Mouse (Mus musculus): Measurements from ENCODE around the gene Tubb4b. TPM values are rescaled to one million over a fixed set of nuclear protein-coding genes. Genes with fewer than 3 reads are reported as not detected.

Gene Tubb4b
- polyA plus RNA-seq, 1 experiment from 2014 or later: 562 TPM

Other genes with a start within 250 kb of the Tubb4b start
- gene Mrpl41, start 249.6 kb downstream of the Tubb4b start, polyA plus RNA-seq (2016; fragmentation: Nextera tagmentation; extraction: Ambion mirVana): 124 and 127 TPM in 2 replicates
- gene Pnpla7, start 248.7 kb downstream of the Tubb4b start, polyA plus RNA-seq (2016; fragmentation: Nextera tagmentation; extraction: Ambion mirVana): 5.6 and 6.1 TPM in 2 replicates
- 67.3 and 68.6 TPM in 2 replicates for gene Nsmf, start 170.3 kb downstream of the Tubb4b start, polyA plus RNA-seq (2016; fragmentation: Nextera tagmentation; extraction: Ambion mirVana)
- not detected in 2 replicates for gene Entpd8, start 144.4 kb downstream of the Tubb4b start, polyA plus RNA-seq (2016; fragmentation: Nextera tagmentation; extraction: Ambion mirVana)
- gene Noxa1, start 129.6 kb downstream of the Tubb4b start, polyA plus RNA-seq (2016; fragmentation: Nextera tagmentation; extraction: Ambion mirVana): 0.21 and 0.24 TPM in 2 replicates
- gene Nrarp, start 43.9 kb downstream of the Tubb4b start, polyA plus RNA-seq (2016; fragmentation: Nextera tagmentation; extraction: Ambion mirVana): 19.8 and 26.6 TPM in 2 replicates
- 2.2 and 2.4 TPM in 2 replicates for gene Tor4a, start 27.8 kb downstream of the Tubb4b start, polyA plus RNA-seq (2016; fragmentation: Nextera tagmentation; extraction: Ambion mirVana)
- gene Nelfb, start 13.2 kb downstream of the Tubb4b start, polyA plus RNA-seq (2016; fragmentation: Nextera tagmentation; extraction: Ambion mirVana): 124 and 125 TPM in 2 replicates
- not detected in 2 replicates for gene Stpg3, start 10.1 kb downstream of the Tubb4b start, polyA plus RNA-seq (2016; fragmentation: Nextera tagmentation; extraction: Ambion mirVana)
- 0.74 and 1.4 TPM in 2 replicates for gene Fam166a, start 6.0 kb downstream of the Tubb4b start, polyA plus RNA-seq (2016; fragmentation: Nextera tagmentation; extraction: Ambion mirVana)
- not detected in 2 replicates for gene Slc34a3, start 9.7 kb upstream of the Tubb4b start, polyA plus RNA-seq (2016; fragmentation: Nextera tagmentation; extraction: Ambion mirVana)
- not detected in 2 replicates for gene Rnf224, start 12.1 kb upstream of the Tubb4b start, polyA plus RNA-seq (2016; fragmentation: Nextera tagmentation; extraction: Ambion mirVana)
- gene Rnf208, start 17.6 kb upstream of the Tubb4b start, polyA plus RNA-seq (2016; fragmentation: Nextera tagmentation; extraction: Ambion mirVana): 15.1 and 16.4 TPM in 2 replicates
- gene Cysrt1, start 17.8 kb upstream of the Tubb4b start, polyA plus RNA-seq (2016; fragmentation: Nextera tagmentation; extraction: Ambion mirVana): 0.59 TPM in 1 of 2 replicates, not detected in the other
- 6.3 and 7.9 TPM in 2 replicates for gene AL732309.1, start 22.2 kb upstream of the Tubb4b start, polyA plus RNA-seq (2016; fragmentation: Nextera tagmentation; extraction: Ambion mirVana)
- 15.2 and 18.3 TPM in 2 replicates for gene Tmem203, start 30.7 kb upstream of the Tubb4b start, polyA plus RNA-seq (2016; fragmentation: Nextera tagmentation; extraction: Ambion mirVana)
- 8.0 and 9.0 TPM in 2 replicates for gene Tprn, start 37.9 kb upstream of the Tubb4b start, polyA plus RNA-seq (2016; fragmentation: Nextera tagmentation; extraction: Ambion mirVana)
- gene Ssna1, start 47.7 kb upstream of the Tubb4b start, polyA plus RNA-seq (2016; fragmentation: Nextera tagmentation; extraction: Ambion mirVana): 228 and 238 TPM in 2 replicates
- gene Anapc2, start 47.8 kb upstream of the Tubb4b start, polyA plus RNA-seq (2016; fragmentation: Nextera tagmentation; extraction: Ambion mirVana): 147 and 151 TPM in 2 replicates
- gene Tmem210, start 63.4 kb upstream of the Tubb4b start, polyA plus RNA-seq (2016; fragmentation: Nextera tagmentation; extraction: Ambion mirVana): not detected in 2 replicates
- gene Lrrc26, start 65.2 kb upstream of the Tubb4b start, polyA plus RNA-seq (2016; fragmentation: Nextera tagmentation; extraction: Ambion mirVana): not detected in 2 replicates
- gene Grin1, start 94.5 kb upstream of the Tubb4b start, polyA plus RNA-seq (2016; fragmentation: Nextera tagmentation; extraction: Ambion mirVana): 0.89 and 1.4 TPM in 2 replicates
- 50.4 and 51.9 TPM in 2 replicates for gene Man1b1, start 107.6 kb upstream of the Tubb4b start, polyA plus RNA-seq (2016; fragmentation: Nextera tagmentation; extraction: Ambion mirVana)
- gene Dpp7, start 131.7 kb upstream of the Tubb4b start, polyA plus RNA-seq (2016; fragmentation: Nextera tagmentation; extraction: Ambion mirVana): 17.0 and 18.0 TPM in 2 replicates
- 8.5 and 11.4 TPM in 2 replicates for gene Uap1l1, start 141.0 kb upstream of the Tubb4b start, polyA plus RNA-seq (2016; fragmentation: Nextera tagmentation; extraction: Ambion mirVana)
- 73.6 and 74.6 TPM in 2 replicates for gene Sapcd2, start 147.6 kb upstream of the Tubb4b start, polyA plus RNA-seq (2016; fragmentation: Nextera tagmentation; extraction: Ambion mirVana)
- gene Entpd2, start 171.2 kb upstream of the Tubb4b start, polyA plus RNA-seq (2016; fragmentation: Nextera tagmentation; extraction: Ambion mirVana): 0.14 TPM in 1 of 2 replicates, not detected in the other
- gene Npdc1, start 174.6 kb upstream of the Tubb4b start, polyA plus RNA-seq (2016; fragmentation: Nextera tagmentation; extraction: Ambion mirVana): 38.3 and 40.3 TPM in 2 replicates
- gene Fut7, start 198.6 kb upstream of the Tubb4b start, polyA plus RNA-seq (2016; fragmentation: Nextera tagmentation; extraction: Ambion mirVana): not detected in 2 replicates
- gene Abca2, start 204.0 kb upstream of the Tubb4b start, polyA plus RNA-seq (2016; fragmentation: Nextera tagmentation; extraction: Ambion mirVana): 4.3 and 5.6 TPM in 2 replicates
- 0.60 and 1.4 TPM in 2 replicates for gene Clic3, start 232.1 kb upstream of the Tubb4b start, polyA plus RNA-seq (2016; fragmentation: Nextera tagmentation; extraction: Ambion mirVana)
- 15.8 and 16.0 TPM in 2 replicates for gene Paxx, start 236.4 kb upstream of the Tubb4b start, polyA plus RNA-seq (2016; fragmentation: Nextera tagmentation; extraction: Ambion mirVana)
- 0.18 TPM in 1 of 2 replicates, not detected in the other for gene Ptgds, start 245.3 kb upstream of the Tubb4b start, polyA plus RNA-seq (2016; fragmentation: Nextera tagmentation; extraction: Ambion mirVana)